Mouse (Mus musculus): Measurements from ENCODE around the gene Chkb. TPM values are rescaled to one million over a fixed set of nuclear protein-coding genes. Genes with fewer than 3 reads are reported as not detected.
A peak's percentile ranks its signal among the peaks of the same experiment; 100 is the strongest.

Chkb gene
- polyA plus RNA-seq, 1 experiment, result 104 TPM

DNA sequence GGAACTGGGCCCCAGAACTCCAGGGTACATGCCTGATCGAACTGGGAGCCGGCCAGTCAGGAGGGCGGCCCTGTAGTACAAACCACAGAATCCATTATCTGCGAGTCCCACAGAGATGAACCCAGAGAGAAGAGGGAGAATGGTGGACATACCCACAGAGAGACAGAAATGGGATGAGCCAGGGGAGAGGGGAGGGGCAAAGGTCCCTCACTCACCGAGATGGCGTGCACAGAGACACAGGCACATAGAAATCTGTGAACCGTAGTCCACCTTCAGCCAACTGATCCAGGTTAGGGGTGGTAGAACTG, 45.5 kb upstream of the Chkb start:
- H3K4me1 ChIP-seq (ENCODE audit: control insufficient read depth, insufficient read depth, insufficient read length, low read length), result peaks cover 14% of the 10 kb centered on the region
- H3K27me3 ChIP-seq (ENCODE audit: control insufficient read depth, insufficient read depth, low read length), result no peaks in the 10 kb centered on the region
- no peaks in the 10 kb centered on the region for H3K36me3 ChIP-seq (ENCODE audit: control insufficient read depth, insufficient read depth, low read length)
- no peak overlapping the region for H3K27ac ChIP-seq (ENCODE audit: insufficient read depth, low read depth, low read length)
- 97% methylated on average over 7 of the region's 7 CpGs for WGBS
- TF ChIP-seq POLR2A (IDR thresholded peaks at IDR 0.05; ENCODE audit: low read depth, low read length) (no peak), CTCF (IDR thresholded peaks at IDR 0.05; ENCODE audit: extremely low read depth, insufficient read length, insufficient replicate concordance, low read depth, low read length) (no peak)
- peak overlapping the region; percentile 75 for H3K4me3 ChIP-seq (ENCODE audit: low read depth, low read length)

GRCm38 (mm10) chr15:89474596-89475292, 45.0 kb upstream of the Chkb start:
- TF ChIP-seq POLR2A (IDR thresholded peaks at IDR 0.05; ENCODE audit: low read depth, low read length), result no peak
- TF ChIP-seq CTCF (IDR thresholded peaks at IDR 0.05; ENCODE audit: extremely low read depth, insufficient read length, insufficient replicate concordance, low read depth, low read length), result no peak
- Histone ChIP-seq H3K4me1 (ENCODE audit: control insufficient read depth, insufficient read depth, insufficient read length, low read length) (peaks cover 13% of the 10 kb centered on the region), H3K27me3 (ENCODE audit: control insufficient read depth, insufficient read depth, low read length) (no peaks in the 10 kb centered on the region), H3K27ac (ENCODE audit: insufficient read depth, low read depth, low read length) (no peak overlapping the region), H3K36me3 (ENCODE audit: control insufficient read depth, insufficient read depth, low read length) (no peaks in the 10 kb centered on the region), H3K4me3 (ENCODE audit: low read depth, low read length) (no peak overlapping the region)
- 95% methylated on average over 19 of the region's 19 CpGs for WGBS

- over 99% methylated on average over 8 of the region's 8 CpGs for WGBS
- TF ChIP-seq POLR2A (IDR thresholded peaks at IDR 0.05; ENCODE audit: low read depth, low read length) (no peak), CTCF (IDR thresholded peaks at IDR 0.05; ENCODE audit: extremely low read depth, insufficient read length, insufficient replicate concordance, low read depth, low read length) (no peak)
- Histone ChIP-seq H3K36me3 (ENCODE audit: control insufficient read depth, insufficient read depth, low read length) (no peaks in the 10 kb centered on the region), H3K4me3 (ENCODE audit: low read depth, low read length) (no peak overlapping the region), H3K4me1 (ENCODE audit: control insufficient read depth, insufficient read depth, insufficient read length, low read length) (peaks cover 13% of the 10 kb centered on the region), H3K27me3 (ENCODE audit: control insufficient read depth, insufficient read depth, low read length) (no peaks in the 10 kb centered on the region), H3K27ac (ENCODE audit: insufficient read depth, low read depth, low read length) (no peak overlapping the region)
These were observed 44.2 kb upstream of the Chkb start for GRCm38 (mm10) chr15:89473921-89474320.

DNA sequence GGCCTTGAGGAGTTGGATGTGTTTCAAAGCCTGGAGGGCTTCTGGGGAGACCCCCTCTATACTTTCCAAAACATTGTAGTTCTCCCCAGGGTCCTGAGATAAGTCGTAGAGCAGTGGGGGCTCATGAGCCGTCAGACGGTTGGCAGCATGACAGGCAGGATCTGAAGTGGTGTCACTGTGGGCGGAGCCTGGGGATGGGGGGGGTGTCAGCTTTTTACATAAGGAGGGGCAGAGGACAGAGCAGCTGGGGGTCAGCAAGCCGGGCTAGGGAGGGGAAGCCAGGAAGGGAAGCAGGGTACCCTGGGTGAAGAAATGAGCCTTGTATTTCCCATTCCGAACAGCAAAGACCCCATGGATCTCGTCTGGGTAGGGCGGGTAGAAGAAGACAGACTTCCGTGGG, 43.7 kb upstream of the Chkb start:
- peaks cover 13% of the 10 kb centered on the region for H3K4me1 ChIP-seq (ENCODE audit: control insufficient read depth, insufficient read depth, insufficient read length, low read length)
- no peak overlapping the region for H3K27ac ChIP-seq (ENCODE audit: insufficient read depth, low read depth, low read length)
- no peaks in the 10 kb centered on the region for H3K36me3 ChIP-seq (ENCODE audit: control insufficient read depth, insufficient read depth, low read length)
- no peak overlapping the region for H3K4me3 ChIP-seq (ENCODE audit: low read depth, low read length)
- 80% methylated on average over 9 of the region's 9 CpGs for WGBS
- H3K27me3 ChIP-seq (ENCODE audit: control insufficient read depth, insufficient read depth, low read length), result no peaks in the 10 kb centered on the region
- TF ChIP-seq POLR2A (IDR thresholded peaks at IDR 0.05; ENCODE audit: low read depth, low read length) (no peak), CTCF (IDR thresholded peaks at IDR 0.05; ENCODE audit: extremely low read depth, insufficient read length, insufficient replicate concordance, low read depth, low read length) (no peak)

DNA sequence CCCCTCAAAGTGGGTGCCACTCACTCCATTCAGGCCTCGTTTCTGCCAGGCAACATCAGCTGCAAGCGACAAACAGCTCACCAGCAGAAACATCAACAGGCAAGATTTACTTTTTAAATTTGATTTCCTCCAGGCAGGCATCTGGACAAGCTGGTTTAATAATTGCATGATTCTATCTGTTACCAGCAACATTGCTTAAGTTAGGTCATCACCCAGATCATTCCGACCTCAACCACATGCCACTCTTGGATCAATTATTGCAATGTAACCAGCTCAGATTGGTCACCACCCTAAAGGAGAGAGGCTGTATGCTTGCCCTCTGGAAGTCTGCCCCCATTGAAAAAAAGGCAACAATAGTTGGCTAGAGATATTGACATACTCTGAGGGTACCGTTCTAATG, 41.8 kb upstream of the Chkb start:
- no peaks in the 10 kb centered on the region for H3K27me3 ChIP-seq (ENCODE audit: control insufficient read depth, insufficient read depth, low read length)
- WGBS, result 71% methylated on average over 4 of the region's 4 CpGs
- H3K36me3 ChIP-seq (ENCODE audit: control insufficient read depth, insufficient read depth, low read length), result no peaks in the 10 kb centered on the region
- no peak overlapping the region for H3K4me3 ChIP-seq (ENCODE audit: low read depth, low read length)
- peaks cover 11% of the 10 kb centered on the region for H3K4me1 ChIP-seq (ENCODE audit: control insufficient read depth, insufficient read depth, insufficient read length, low read length)
- no peak overlapping the region for H3K27ac ChIP-seq (ENCODE audit: insufficient read depth, low read depth, low read length)
- no peak for TF ChIP-seq POLR2A (IDR thresholded peaks at IDR 0.05; ENCODE audit: low read depth, low read length)
- TF ChIP-seq CTCF (IDR thresholded peaks at IDR 0.05; ENCODE audit: extremely low read depth, insufficient read length, insufficient replicate concordance, low read depth, low read length), result no peak

DNA sequence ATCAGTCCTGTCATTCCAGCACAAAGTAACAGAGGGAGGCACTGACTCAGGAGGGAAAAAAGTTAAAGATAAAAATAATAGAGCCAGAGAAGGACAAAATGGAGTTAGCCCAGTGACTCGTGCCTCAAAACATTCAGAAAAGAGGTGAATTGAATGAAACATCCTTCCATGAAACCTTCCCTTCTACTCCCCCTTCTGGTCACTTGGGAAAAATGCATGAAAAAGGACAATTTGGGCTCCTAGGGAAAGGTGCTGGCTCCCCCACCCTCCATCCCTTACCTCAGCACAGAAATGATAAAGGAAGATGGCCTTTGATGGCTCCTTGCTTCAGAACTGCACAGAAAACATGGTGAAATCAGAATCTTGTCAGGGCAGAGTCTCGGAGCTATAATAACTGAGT, 38.9 kb upstream of the Chkb start:
- H3K27ac ChIP-seq (ENCODE audit: insufficient read depth, low read depth, low read length), result no peak overlapping the region
- peaks cover 4% of the 10 kb centered on the region; the same call in 1 of the 2 replicates for H3K4me1 ChIP-seq (ENCODE audit: control insufficient read depth, insufficient read depth, insufficient read length, low read length)
- TF ChIP-seq CTCF (IDR thresholded peaks at IDR 0.05; ENCODE audit: extremely low read depth, insufficient read length, insufficient replicate concordance, low read depth, low read length) (no peak), POLR2A (IDR thresholded peaks at IDR 0.05; ENCODE audit: low read depth, low read length) (no peak)
- H3K4me3 ChIP-seq (ENCODE audit: low read depth, low read length), result no peak overlapping the region
- no peaks in the 10 kb centered on the region for H3K27me3 ChIP-seq (ENCODE audit: control insufficient read depth, insufficient read depth, low read length)
- 28% methylated on average over 2 of the region's 2 CpGs for WGBS
- H3K36me3 ChIP-seq (ENCODE audit: control insufficient read depth, insufficient read depth, low read length), result no peaks in the 10 kb centered on the region

GRCm38 (mm10) chr15:89465052-89465451, 35.3 kb upstream of the Chkb start:
- no peaks in the 10 kb centered on the region for H3K36me3 ChIP-seq (ENCODE audit: control insufficient read depth, insufficient read depth, low read length)
- H3K4me1 ChIP-seq (ENCODE audit: control insufficient read depth, insufficient read depth, insufficient read length, low read length), result no peaks in the 10 kb centered on the region
- no peak overlapping the region for H3K4me3 ChIP-seq (ENCODE audit: low read depth, low read length)
- whole genome bisulfite sequencing, result 6% methylated on average over 1 of the region's 1 CpGs
- TF ChIP-seq CTCF (IDR thresholded peaks at IDR 0.05; ENCODE audit: extremely low read depth, insufficient read length, insufficient replicate concordance, low read depth, low read length), result no peak
- TF ChIP-seq POLR2A (IDR thresholded peaks at IDR 0.05; ENCODE audit: low read depth, low read length), result no peak
- no peaks in the 10 kb centered on the region for H3K27me3 ChIP-seq (ENCODE audit: control insufficient read depth, insufficient read depth, low read length)
- H3K27ac ChIP-seq (ENCODE audit: insufficient read depth, low read depth, low read length), result no peak overlapping the region

Measured in small intestine, adult 2 months (tissue).